Mouse (Mus musculus) spleen, adult 2 months (tissue): Measurements from ENCODE around the gene Acsbg1.

Source experiments
- CTCF ChIP-seq: fragments of 200-500 bp; IDR thresholded peaks from 2 replicates; pipeline ENCODE4 v1.5.1; 2011; ENCODE audit warnings: mild to moderate bottlenecking, inconsistent platforms; ENCODE audit not compliant: insufficient read depth, insufficient read length, insufficient replicate concordance; ENCODE audit errors: extremely low read depth
- POLR2A ChIP-seq: fragments of 200-500 bp; IDR thresholded peaks from 2 replicates; pipeline ENCODE4 v1.6.1; 2011; ENCODE audit warnings: low read depth, low read length, inconsistent platforms

- TF ChIP-seq CTCF (no peak), POLR2A (no peak)
These were observed 40.9 kb upstream of the Acsbg1 start for GRCm38 (mm10) chr9:54702581-54702980.
